Mouse (Mus musculus) fibroblast of lung, adult 2 months (primary cell): ENCODE data around the gene Tpk1.

Source experiments
- DNase-seq: peaks from one replicate; pipeline ENCODE4 v3.0.0-alpha.2; 2011; ENCODE audit warnings: low read depth

The Tpk1 gene

GRCm38 (mm10) chr6:43435987-43436541, 230.0 kb downstream of the Tpk1 start:
- no peak for DNase-seq

- peak; percentile 49 for DNase-seq
Observed at GRCm38 (mm10) chr6:43434365-43434764, 231.7 kb downstream of the Tpk1 start.

GRCm38 (mm10) chr6:43424978-43425377, 241.1 kb downstream of the Tpk1 start:
- no peak for DNase-seq

- no peak for DNase-seq
Observed at GRCm38 (mm10) chr6:43420358-43420979, 245.6 kb downstream of the Tpk1 start.

GRCm38 (mm10) chr6:43408949-43409348, 257.1 kb downstream of the Tpk1 start:
- DNase-seq = no peak

GRCm38 (mm10) chr6:43403076-43403475, 263.0 kb downstream of the Tpk1 start:
- DNase-seq = no peak

- no peak for DNase-seq
Observed at GRCm38 (mm10) chr6:43402219-43402997, 263.7 kb downstream of the Tpk1 start.

GRCm38 (mm10) chr6:43396426-43396825, 269.7 kb downstream of the Tpk1 start:
- DNase-seq = no peak

GRCm38 (mm10) chr6:43395538-43395937, 270.5 kb downstream of the Tpk1 start:
- no peak for DNase-seq

GRCm38 (mm10) chr6:43391358-43391757, 274.7 kb downstream of the Tpk1 start:
- DNase-seq = no peak

GRCm38 (mm10) chr6:43387273-43387672, 278.8 kb downstream of the Tpk1 start:
- peak; percentile 6 for DNase-seq

- no peak for DNase-seq
Observed at GRCm38 (mm10) chr6:43384841-43385240, 281.2 kb downstream of the Tpk1 start.

- DNase-seq = no peak
Observed at GRCm38 (mm10) chr6:43384304-43384703, 281.8 kb downstream of the Tpk1 start.

- no peak for DNase-seq
Observed at GRCm38 (mm10) chr6:43382750-43383149, 283.3 kb downstream of the Tpk1 start.

GRCm38 (mm10) chr6:43382284-43382683, 283.8 kb downstream of the Tpk1 start:
- DNase-seq = peak; percentile 10

- DNase-seq = no peak
Observed at GRCm38 (mm10) chr6:43373206-43373605, 292.9 kb downstream of the Tpk1 start.

- no peak for DNase-seq
Observed at GRCm38 (mm10) chr6:43367434-43367945, 298.6 kb downstream of the Tpk1 start.

- DNase-seq = no peak
Observed at GRCm38 (mm10) chr6:43366952-43367351, 299.1 kb downstream of the Tpk1 start.

- DNase-seq = no peak
Observed at GRCm38 (mm10) chr6:43363917-43364316, 302.2 kb downstream of the Tpk1 start.

GRCm38 (mm10) chr6:43363291-43363820, 302.7 kb downstream of the Tpk1 start:
- no peak for DNase-seq

GRCm38 (mm10) chr6:43361248-43361647, 304.8 kb downstream of the Tpk1 start:
- DNase-seq = no peak

GRCm38 (mm10) chr6:43360214-43360613, 305.9 kb downstream of the Tpk1 start:
- no peak for DNase-seq
